Mouse (Mus musculus) kidney, adult 2 months (tissue): ENCODE measurements around the gene Ppip5k2.

ENCODE experiments used
- CTCF ChIP-seq: fragments of 200-500 bp; conservative IDR thresholded peaks from 2 replicates; pipeline ENCODE4 v1.5.1; 2011; ENCODE audit warnings: low read depth, mild to moderate bottlenecking, control low read depth, low read length, moderate library complexity, mixed read lengths; ENCODE audit not compliant: insufficient read depth, insufficient read length
- POLR2A ChIP-seq: fragments of 200-500 bp; IDR thresholded peaks from one replicate; pipeline ENCODE4 v1.6.1; 2011; ENCODE audit warnings: low read depth, low read length, control low read depth

GRCm38 (mm10) chr1:97710520-97710919, 59.7 kb downstream of the Ppip5k2 start:
- TF ChIP-seq CTCF (no peak), POLR2A (no peak)
